Comparison of ENCODE assay signal across 8 mouse cellular contexts in the genomic region with DNA sequence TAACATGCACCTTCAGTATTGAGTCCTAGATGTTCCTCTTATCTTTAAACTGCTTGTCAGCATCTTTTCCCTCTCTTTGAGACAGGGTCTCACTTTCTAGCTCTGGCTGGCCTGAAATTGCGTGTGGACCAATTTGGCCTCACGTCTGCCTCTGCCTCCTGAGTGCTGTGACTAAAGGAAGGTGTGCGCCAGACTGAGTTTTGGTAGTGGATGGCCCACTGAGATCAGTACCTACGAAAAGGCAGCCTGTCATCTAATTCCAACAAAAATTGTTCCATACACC. TPM values are rescaled to one million over a fixed set of nuclear protein-coding genes. Genes with fewer than 3 reads are reported as not detected.
DNase-seq lines count a peak whose midpoint lies in the region; ATAC-seq and TF ChIP-seq lines count a peak whose summit lies in the region.

No protein-coding gene starts in this region.

- ATAC-seq in neural tube, embryonic 11.5 days (ENCODE audit: insufficient read depth, low FRiP score, low TSS enrichment), result no peak
- no peak for ATAC-seq in limb, embryonic 14.5 days (ENCODE audit: low FRiP score, low read depth)
- no peak for ATAC-seq in stomach, embryonic 15.5 days (ENCODE audit: insufficient read depth, low FRiP score, low read depth)

- no peaks in the 10 kb centered on the region for H3K9me3 ChIP-seq in neural tube, embryonic 11.5 days (ENCODE audit: control insufficient read depth, low read length)
- no peaks in the 10 kb centered on the region for H3K9me3 ChIP-seq in limb, embryonic 14.5 days (ENCODE audit: control insufficient read depth, low read length)
- no peaks in the 10 kb centered on the region for H3K9me3 ChIP-seq in stomach, embryonic 15.5 days

- TF ChIP-seq CTCF in cerebellum, adult 2 months (IDR thresholded peaks at IDR 0.05; ENCODE audit: borderline replicate concordance, insufficient read depth, low read depth, low read length), result no peak

- no peaks in the 10 kb centered on the region for H3K36me3 ChIP-seq in neural tube, embryonic 11.5 days (ENCODE audit: control insufficient read depth, insufficient read depth, low read length)
- peaks cover 8% of the 10 kb centered on the region for H3K36me3 ChIP-seq in limb, embryonic 14.5 days (ENCODE audit: control insufficient read depth, insufficient read depth, low read length)
- no peaks in the 10 kb centered on the region for H3K36me3 ChIP-seq in stomach, embryonic 15.5 days

- TF ChIP-seq POLR2A in cerebellum, adult 2 months (IDR thresholded peaks at IDR 0.05; ENCODE audit: borderline replicate concordance, insufficient read depth, low read length), result no peak
- TF ChIP-seq POLR2A in limb, embryonic 14.5 days (IDR thresholded peaks at IDR 0.05; ENCODE audit: borderline replicate concordance, extremely low read depth, insufficient read depth, insufficient read length), result no peak

- H3K27me3 ChIP-seq in cerebellum, adult 2 months (ENCODE audit: control insufficient read depth, insufficient read depth, low read length), result no peaks in the 10 kb centered on the region
- H3K27me3 ChIP-seq in neural tube, embryonic 11.5 days (ENCODE audit: control insufficient read depth, insufficient read depth, low read length), result no peaks in the 10 kb centered on the region
- H3K27me3 ChIP-seq in limb, embryonic 14.5 days (ENCODE audit: control insufficient read depth, insufficient read depth, low read length), result no peaks in the 10 kb centered on the region
- no peaks in the 10 kb centered on the region for H3K27me3 ChIP-seq in stomach, embryonic 15.5 days (replicated peaks)

- peak overlapping the region; percentile 97 for H3K4me2 ChIP-seq in neural tube, embryonic 11.5 days (ENCODE audit: low read depth)
- peak overlapping the region; percentile 95 for H3K4me2 ChIP-seq in limb, embryonic 14.5 days (replicated peaks; ENCODE audit: low read depth, low read length, severe bottlenecking)
- peak overlapping the region; percentile 99 for H3K4me2 ChIP-seq in stomach, embryonic 15.5 days

- no peak for DNase-seq in cerebellum, adult 2 months
- DNase-seq in cerebellum, adult 8-10 months, result no peak
- no peak for DNase-seq in neural tube, embryonic 11.5 days (ENCODE audit: low spot score)
- DNase-seq in neural tube, embryonic 10.5 days (ENCODE audit: extremely low spot score, low spot score), result no peak
- DNase-seq in limb, embryonic 14.5 days (ENCODE audit: low spot score), result no peak
- no peak for DNase-seq in left cerebral cortex, adult 9 months (ENCODE audit: low spot score in 2 of 2)
- no peak for DNase-seq in MN1 (ENCODE audit: low spot score)

- 64% methylated on average over 4 of the region's 4 CpGs for WGBS in cerebellum, adult 2 months
- 70% methylated on average over 4 of the region's 4 CpGs for WGBS in neural tube, embryonic 11.5 days
- WGBS in limb, embryonic 14.5 days, result 65% methylated on average over 4 of the region's 4 CpGs
- 71% methylated on average over 4 of the region's 4 CpGs for WGBS in stomach, embryonic 15.5 days

- H3K4me1 ChIP-seq in cerebellum, adult 2 months (ENCODE audit: control insufficient read depth, insufficient read depth, low read length), result 0 out of 2 replicates have a peak, but pooled peaks cover 2% of the 10 kb centered on the region
- H3K4me1 ChIP-seq in neural tube, embryonic 11.5 days (ENCODE audit: control insufficient read depth, insufficient read depth, low read length), result no peaks in the 10 kb centered on the region
- peaks cover 11% of the 10 kb centered on the region; the same call in 1 of the 2 replicates for H3K4me1 ChIP-seq in limb, embryonic 14.5 days (ENCODE audit: control insufficient read depth, insufficient read depth, low read length)
- H3K4me1 ChIP-seq in stomach, embryonic 15.5 days, result peaks cover 12% of the 10 kb centered on the region; the same call in 1 of the 2 replicates

- peak overlapping the region; percentile 74 for H3K9ac ChIP-seq in neural tube, embryonic 11.5 days (ENCODE audit: low read length)
- peak overlapping the region; percentile 69 for H3K9ac ChIP-seq in limb, embryonic 14.5 days (ENCODE audit: low read depth, low read length, severe bottlenecking)
- no peak overlapping the region for H3K9ac ChIP-seq in stomach, embryonic 15.5 days

- H3K4me3 ChIP-seq in cerebellum, adult 2 months (replicated peaks; ENCODE audit: insufficient read depth, low read depth, low read length), result peak overlapping the region; percentile 82
- peak overlapping the region; percentile 85 for H3K4me3 ChIP-seq in neural tube, embryonic 11.5 days (ENCODE audit: low read depth, low read length)
- H3K4me3 ChIP-seq in limb, embryonic 14.5 days (replicated peaks; ENCODE audit: low read length), result peak overlapping the region; percentile 85
- H3K4me3 ChIP-seq in stomach, embryonic 15.5 days (replicated peaks), result peak overlapping the region; percentile 87

- no peak overlapping the region for H3K27ac ChIP-seq in cerebellum, adult 2 months (ENCODE audit: insufficient read depth, low read length)
- H3K27ac ChIP-seq in neural tube, embryonic 11.5 days (ENCODE audit: low read depth, low read length), result no peak overlapping the region
- H3K27ac ChIP-seq in limb, embryonic 14.5 days (replicated peaks; ENCODE audit: low read depth, low read length), result peak overlapping the region; percentile 58
- peak overlapping the region; percentile 52; the same call in 1 of the 2 replicates for H3K27ac ChIP-seq in stomach, embryonic 15.5 days

RNA-seq across cellular contexts. Expression of a gene that starts 0.6 kb away (rescaled TPM):
- 25.5 TPM in 2 replicates for polyA plus RNA-seq in cerebellum, adult 2 months (2012; rRNA removed)
- 26.5 and 34.2 TPM in 2 replicates for polyA plus RNA-seq in neural tube, embryonic 11.5 days (2014; fragmentation: Nextera tagmentation; extraction: Ambion mirVana)
- polyA plus RNA-seq in limb, embryonic 14.5 days (2012; rRNA removed), result 15.9 and 17.9 TPM in 2 replicates
- polyA plus RNA-seq in limb, embryonic 14.5 days (2014; fragmentation: Nextera tagmentation; extraction: Ambion mirVana), result 34.7 and 41.2 TPM in 2 replicates
- polyA plus RNA-seq in stomach, embryonic 15.5 days (2015; fragmentation: Nextera tagmentation; extraction: Ambion mirVana), result 18.5 and 21.1 TPM in 2 replicates

RNA-seq across cellular contexts. Expression of a gene that starts 48.0 kb away (rescaled TPM):
- polyA plus RNA-seq in cerebellum, adult 2 months (2012; rRNA removed), result 13.9 and 14.6 TPM in 2 replicates
- polyA plus RNA-seq in neural tube, embryonic 11.5 days (2014; fragmentation: Nextera tagmentation; extraction: Ambion mirVana), result 15.8 and 18.1 TPM in 2 replicates
- 21.8 and 22.5 TPM in 2 replicates for polyA plus RNA-seq in limb, embryonic 14.5 days (2012; rRNA removed)
- 18.6 and 21.7 TPM in 2 replicates for polyA plus RNA-seq in limb, embryonic 14.5 days (2014; fragmentation: Nextera tagmentation; extraction: Ambion mirVana)
- 17.2 and 19.5 TPM in 2 replicates for polyA plus RNA-seq in stomach, embryonic 15.5 days (2015; fragmentation: Nextera tagmentation; extraction: Ambion mirVana)

Comparison
In these comparisons a context has a peak if more than half of its experiments do, and no peak if none do; other contexts are left out.
1. H3K27ac ChIP-seq: peak in limb, embryonic 14.5 days (single experiment) and stomach, embryonic 15.5 days (single experiment); none in cerebellum, adult 2 months (single experiment) and neural tube, embryonic 11.5 days (single experiment).
2. Peak in every context shown above with its lines, with median percentiles within 50 percentile points of each other: H3K4me3 ChIP-seq and H3K4me2 ChIP-seq.